Mouse (Mus musculus): Measurements from ENCODE around the gene Efcab1. TPM values are rescaled to one million over a fixed set of nuclear protein-coding genes. Genes with fewer than 3 reads are reported as not detected.
"Not testable (repeated sequence)": the region's sequence is repeated elsewhere in the genome, so short reads cannot be mapped to it uniquely, and the experiment has no call there.

Efcab1 gene
- total RNA-seq (2021) = 1 to 10 TPM; 1.1 to 1.3 TPM
- long read RNA-seq, experiment 1, partial matches to known transcripts = 0 of 1 reads
- long read RNA-seq, experiment 1, other reads (novel, unspliced or antisense) = 0 of 1 reads
- long read RNA-seq, experiment 2, partial matches to known transcripts = 0 of 1 reads
- long read RNA-seq, experiment 2, other reads (novel, unspliced or antisense) = 0 of 1 reads

DNA sequence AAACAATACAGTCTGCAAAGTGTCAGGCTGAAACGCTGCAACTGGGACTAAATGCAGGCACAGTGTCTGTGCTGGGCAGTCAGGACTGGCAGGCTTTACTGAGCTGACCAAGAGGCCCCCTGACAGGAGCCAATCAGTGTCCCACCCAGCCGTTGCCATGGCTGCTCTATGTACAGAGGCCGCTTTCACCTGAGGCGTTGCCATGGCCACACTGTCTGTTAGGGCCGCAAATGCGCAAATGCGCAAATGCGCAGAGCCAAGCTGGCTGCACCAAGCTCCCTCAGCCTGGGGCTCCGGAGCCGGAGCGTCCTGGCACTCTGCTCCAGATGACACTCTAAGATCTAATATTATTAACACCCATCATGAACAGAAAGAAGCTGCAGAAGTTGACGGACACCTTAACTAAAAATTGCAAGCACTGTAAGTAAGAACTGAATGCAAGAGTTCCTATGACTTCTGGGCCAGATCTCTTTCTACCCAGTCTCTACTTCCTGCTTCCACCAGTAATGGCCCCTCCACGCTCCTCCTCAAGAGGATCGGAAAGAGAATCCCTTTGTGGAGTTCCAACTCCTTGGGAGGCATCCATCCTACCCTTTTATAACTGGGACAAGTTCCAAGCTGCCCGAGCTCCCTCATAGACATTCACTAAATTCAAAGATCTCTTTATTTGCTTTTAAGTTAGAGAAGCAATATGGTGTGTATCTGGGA, at the start of gene Efcab1:
Gene Efcab1, plus strand, starts transcription at position 214 of the 708 bp plus-strand sequence.
- peak; percentile 10 to 27 for DNase-seq

DNA sequence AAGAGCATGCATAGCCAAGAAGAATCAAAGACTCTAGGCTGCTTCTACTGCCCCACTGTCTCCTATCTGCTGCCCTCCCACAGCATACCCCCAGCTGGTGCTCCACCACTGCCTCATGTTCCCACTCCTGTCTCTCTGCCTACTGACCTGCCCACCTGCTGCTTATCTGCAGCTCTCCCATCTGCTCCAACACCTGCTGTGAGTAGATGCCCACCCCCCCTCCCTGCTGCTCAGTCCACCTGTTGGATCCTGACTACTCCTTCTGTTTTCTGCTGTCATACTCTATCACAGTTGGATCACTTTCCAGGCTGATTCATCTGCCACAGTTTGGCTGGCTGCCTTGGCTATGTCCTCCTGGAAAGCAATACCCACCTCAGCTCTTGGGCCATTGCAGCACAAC, 47.0 kb upstream of the Efcab1 start:
- DNase-seq = peak; percentile 9 to 43

DNA sequence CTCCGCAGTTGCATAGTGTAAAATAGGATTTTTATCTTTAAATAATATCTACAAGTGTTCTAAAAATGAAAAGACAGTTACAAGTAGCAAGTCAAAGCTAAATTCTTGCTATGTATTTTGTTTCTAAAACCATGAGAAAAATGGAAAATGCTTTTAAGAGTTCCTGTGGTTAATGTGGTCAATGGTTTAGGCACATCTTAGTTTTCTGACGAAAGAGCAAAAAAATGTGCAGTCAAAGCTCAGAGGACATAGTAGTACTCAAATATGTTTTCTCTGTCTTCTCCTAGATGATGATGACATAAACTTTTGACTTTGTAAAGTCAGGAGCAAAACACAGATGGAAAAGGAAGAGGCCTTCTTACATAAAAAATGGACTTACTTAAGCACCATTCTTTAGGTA, 21.5 kb upstream of the Efcab1 start:
- DNase-seq = no peak

DNA sequence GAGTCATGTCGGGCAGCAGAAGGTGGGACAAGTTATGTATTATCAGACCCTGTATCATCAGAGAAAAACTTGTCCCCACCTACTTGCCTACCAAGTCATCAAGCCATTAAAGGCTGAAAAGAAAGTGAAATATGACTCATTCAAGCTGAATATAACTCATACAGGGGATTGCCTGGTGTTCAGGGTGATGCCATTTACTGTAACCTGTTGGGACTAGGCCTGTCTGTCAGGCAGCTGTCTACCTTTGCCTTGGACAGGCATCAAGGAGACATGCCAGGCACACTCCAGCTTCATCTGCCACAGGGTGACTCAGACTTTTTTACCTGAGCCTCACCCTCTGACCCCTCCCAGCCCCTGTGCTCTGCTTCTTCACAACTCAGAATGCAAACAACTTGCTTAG, 21.0 kb upstream of the Efcab1 start:
- DNase-seq = no peak

DNA sequence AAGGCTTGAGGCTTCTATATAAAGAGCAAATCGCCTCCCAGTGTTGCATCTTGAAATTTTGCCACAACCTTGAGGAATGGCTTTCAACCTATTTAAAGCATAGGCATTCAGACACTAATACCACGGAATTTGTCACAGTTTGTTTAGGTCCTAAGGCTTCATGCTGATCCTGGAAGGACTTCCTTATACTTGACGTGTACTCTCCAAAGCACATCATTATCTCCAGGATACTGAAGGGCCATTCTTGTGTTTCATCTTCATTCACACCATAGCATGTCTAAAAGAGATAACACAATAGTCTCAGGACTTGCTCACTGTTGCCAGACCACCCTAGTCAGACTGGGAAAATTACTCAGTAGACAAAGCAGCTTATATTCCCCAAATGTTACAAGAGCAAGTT, 13.9 kb upstream of the Efcab1 start:
- no peak for DNase-seq

DNA sequence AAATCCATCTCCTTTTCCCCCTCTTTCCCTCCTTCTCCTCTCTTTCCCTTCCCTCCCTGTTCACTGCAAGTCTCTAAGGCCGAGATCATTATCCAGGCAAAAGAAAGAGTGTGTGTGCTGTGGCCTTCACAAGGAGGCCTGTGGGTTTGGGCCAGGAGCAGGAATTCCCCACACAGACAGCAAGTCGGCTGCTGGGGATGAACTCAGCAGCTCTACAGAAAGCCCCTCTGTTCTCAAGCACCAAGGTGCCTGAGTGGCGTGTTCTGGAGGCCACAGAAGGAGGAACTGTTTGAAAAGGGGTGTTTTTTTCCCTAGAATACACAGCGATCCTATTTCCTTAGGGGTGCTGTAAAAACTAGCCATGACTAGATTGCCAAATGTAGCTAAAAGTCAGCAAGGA, 12.5 kb upstream of the Efcab1 start:
- no peak for DNase-seq

- DNase-seq = no peak
These were observed 11.7 kb upstream of the Efcab1 start for GRCm38 (mm10) chr16:14894713-14895112.

- DNase-seq = no peak
These were observed 10.9 kb upstream of the Efcab1 start for GRCm38 (mm10) chr16:14895543-14895942.

- DNase-seq = not testable (repeated sequence)
These were observed 24.3 kb downstream of the Efcab1 start for GRCm38 (mm10) chr16:14930711-14931110.

DNA sequence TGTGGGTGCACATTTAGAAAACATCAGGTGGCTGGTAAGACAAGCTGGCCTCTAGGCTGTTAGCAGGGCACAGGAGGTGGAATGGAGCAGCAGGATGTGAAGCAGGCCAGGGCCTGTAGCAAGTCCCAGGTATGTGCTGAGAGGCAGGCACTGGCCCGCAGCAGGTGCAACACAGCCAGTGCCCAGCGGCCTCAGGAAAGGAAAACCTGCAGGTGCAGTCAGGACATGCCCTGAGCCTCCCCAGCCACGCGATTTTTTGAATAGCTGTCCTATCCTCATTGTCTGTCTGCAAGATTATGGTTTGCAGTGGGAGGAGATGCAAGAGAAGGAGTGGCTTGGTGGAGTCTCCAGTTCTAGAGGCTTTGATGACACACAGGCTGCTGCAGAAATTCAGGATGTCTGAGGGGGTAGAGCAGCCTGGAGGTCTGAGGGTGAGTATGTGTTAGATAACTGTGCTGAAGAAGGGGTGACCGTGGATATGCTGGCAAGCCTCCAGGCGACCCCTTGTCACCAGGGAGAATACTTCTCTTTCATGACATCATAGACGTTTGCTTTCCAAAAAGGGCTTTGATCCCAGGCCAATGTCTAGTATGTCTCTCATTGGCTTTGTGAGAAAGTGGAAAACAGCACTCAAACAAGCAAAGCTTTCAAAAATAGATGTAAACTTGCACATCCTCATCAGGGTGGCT, 30.2 kb downstream of the Efcab1 start:
- peak in 1 of 2 experiments; percentile 4 for DNase-seq

GRCm38 (mm10) chr16:14939552-14939951, 33.1 kb downstream of the Efcab1 start:
- peak in 1 of 2 experiments; percentile 0 for DNase-seq

DNA sequence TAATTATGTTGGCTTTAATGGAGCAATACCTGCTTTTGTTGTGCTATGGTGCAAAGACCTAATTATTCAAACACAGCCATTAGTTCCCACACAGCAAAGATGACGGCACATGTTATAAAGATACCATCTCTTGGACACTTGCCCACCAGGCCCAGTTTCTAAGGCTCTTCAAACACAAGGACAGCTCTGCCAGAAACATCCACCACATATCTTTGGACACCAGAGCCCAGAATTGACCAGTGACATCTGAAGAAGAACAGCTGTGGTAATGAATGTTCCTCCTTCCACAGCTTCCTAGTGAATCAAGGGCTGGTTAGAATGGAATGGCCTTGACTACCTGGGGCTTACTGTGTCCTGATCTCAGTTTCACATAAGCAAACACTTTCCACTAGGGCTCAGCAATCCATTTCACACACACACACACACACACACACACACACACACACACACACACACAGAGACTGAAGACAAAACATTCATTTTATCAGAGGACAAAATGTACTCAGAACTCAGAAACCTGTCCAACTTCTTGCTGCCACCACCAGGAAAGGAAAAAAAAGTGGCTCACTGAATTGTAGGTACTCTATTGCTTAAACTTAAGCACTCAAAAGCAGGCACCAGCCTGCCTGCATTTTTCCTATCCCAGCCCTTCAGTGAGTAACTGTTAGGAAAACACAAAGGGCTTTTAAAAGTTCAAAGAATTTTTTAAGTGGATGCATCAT, 33.7 kb downstream of the Efcab1 start:
- DNase-seq = peak; percentile 2 to 10

DNA sequence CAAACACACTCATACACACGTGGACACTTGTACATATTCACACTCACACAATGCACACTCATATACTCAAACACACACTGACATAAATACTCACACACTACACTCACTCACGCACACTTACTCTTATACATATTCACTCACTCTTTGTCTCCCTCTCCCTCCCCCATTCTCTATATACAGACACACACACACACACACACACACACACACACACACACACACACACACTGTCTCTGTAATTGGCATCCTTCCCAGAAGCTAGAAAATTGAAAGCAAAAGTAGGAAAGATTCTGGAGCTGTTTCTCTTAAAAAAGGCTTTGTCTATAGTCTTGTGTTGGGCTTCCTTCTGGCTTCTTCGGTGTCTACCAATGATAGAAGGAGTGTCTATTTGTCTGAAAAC, 34.5 kb downstream of the Efcab1 start:
- DNase-seq = peak; percentile 0 to 7

DNA sequence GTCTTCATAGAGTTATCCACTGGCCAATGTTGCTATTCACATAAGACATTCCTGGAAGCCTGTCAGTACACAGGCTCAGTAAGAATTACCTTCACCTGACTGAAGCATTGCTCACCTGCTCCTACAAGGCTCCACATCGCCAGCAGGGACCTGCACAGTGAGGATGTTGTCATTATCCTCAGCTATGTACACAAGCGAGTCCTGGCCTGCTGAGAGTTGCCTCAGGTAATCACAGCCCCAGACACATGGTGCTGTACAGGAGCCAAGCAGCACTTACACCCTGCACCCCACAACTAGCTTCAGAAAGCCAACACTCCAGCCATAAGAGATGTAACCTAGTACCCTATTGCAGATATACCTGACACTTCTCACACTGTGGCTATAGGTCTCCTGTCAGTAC, 37.1 kb downstream of the Efcab1 start:
- no peak for DNase-seq

GRCm38 (mm10) chr16:14947561-14947960, 41.2 kb downstream of the Efcab1 start:
- not testable (repeated sequence) for DNase-seq

GRCm38 (mm10) chr16:14951894-14952293, 45.5 kb downstream of the Efcab1 start:
- DNase-seq = no peak

DNA sequence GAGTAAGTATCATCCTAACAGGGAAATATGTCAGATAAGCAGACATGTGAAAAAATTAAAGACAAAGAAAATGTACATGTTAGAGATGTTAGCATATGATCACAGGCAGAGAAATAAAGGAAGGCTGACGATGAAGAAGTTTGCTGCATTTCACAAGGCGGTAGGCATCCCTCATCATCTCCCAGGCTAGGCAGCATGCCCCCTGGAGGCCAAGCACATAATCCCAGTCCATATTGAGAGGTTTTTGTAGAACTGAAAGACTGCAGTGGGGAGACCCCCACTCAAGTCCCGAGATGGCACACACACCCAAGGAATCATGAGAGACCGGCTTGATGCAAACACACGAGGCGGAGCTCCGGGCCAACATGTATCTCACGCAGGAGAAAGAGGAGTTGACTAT, 53.3 kb downstream of the Efcab1 start:
- no peak for DNase-seq

DNA sequence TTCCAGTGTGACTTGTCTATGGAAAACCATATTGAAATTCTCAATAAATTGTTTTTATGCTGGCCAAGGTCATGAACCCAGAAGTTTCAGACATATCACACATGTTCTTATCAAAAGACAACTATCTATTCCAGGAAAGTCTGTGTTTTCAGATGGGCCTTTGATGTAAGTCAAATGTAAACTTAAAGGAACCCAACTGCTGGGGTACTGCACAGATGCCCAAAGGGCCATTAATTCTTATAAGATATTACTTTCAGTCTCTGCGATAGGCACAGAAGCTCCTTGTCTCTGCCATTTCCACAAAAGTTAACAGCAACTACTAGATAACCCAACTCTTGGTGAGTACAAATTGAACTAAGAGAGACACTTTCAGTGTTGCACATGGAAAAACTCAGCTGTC, 67.3 kb downstream of the Efcab1 start:
- no peak for DNase-seq

DNA sequence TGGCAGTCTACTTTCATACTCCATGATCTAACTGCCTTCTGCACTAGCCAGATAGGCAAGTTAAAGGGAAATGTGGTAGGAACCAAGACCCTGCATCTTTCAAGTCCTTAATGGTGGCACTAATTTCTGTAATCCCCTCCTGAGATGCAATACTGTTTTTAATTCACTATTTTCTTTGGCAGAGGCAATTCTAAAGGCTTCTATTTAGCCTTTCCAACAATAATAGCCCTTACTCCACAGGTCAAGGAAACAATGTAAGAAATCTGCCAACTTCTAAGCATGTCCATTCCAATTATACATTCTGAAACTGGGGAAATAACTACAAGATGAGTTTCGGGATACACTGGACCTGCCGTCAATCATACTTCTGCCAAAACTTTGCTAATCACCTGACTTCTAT, 72.8 kb downstream of the Efcab1 start:
- DNase-seq = no peak

DNA sequence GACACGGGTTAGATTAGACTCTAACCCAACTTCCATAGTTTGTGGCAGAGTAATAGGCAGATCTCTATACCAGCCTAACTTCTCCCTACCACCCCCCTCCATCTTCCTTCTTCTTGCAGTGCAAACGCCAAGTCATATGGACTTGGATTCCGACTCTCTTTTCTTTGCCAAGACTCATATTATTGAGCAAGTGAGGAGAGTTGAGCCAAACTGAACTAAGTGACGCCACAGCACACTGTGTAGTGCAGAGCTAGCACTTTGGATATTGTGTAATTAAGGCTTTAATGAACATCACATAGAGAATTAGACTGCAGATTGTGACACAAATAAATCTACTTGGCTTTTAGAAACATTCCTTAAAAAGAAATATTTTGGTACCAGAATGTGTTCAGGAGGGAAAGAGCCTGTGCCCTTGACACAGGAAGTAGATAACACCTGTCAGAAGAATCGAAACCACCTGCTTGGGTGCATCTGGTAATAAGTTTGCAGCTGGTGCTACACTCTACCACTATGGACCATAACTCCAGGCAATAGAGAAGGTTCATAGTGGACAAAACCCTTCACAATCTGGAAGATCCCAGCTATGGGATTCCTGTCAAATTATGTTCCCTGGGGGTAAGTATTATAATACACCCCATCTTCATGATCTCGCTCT, 83.3 kb downstream of the Efcab1 start:
- peak; percentile 4 to 11 for DNase-seq

GRCm38 (mm10) chr16:14991001-14991400, 84.6 kb downstream of the Efcab1 start:
- no peak for DNase-seq

DNA sequence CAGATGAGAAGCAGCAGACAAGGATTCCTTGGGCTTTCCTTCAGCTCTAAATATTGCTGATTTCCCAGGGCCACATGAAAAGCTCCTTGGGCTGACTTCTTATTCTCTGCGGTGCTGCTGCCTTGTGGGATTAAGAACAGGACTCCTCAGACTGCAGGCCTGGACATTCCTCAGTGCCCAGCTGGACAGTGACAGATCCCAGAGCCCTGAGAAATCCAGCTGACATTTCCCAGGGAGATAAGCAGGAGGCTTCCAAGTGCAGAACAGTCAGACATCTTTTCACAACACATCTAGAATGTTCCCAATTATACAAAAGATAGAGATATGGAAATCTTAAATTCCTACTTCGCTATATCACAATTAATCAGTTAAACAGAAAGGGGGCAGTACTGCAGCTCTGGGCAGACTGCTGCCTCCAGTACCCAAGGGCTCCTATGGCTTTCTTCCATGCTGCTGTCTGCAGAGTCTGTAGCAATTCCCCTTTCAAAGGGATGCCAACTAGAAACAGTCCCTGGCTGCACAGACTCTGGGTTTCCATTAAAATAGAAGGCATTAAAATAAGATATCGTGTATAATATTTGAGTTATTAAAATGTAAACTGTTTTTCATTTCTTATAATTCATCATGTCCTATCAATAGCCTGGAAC, 86.2 kb downstream of the Efcab1 start:
- no peak for DNase-seq

Data from adrenal gland, postnatal 36 days (tissue).